Mouse (Mus musculus): ENCODE measurements at regions not wholly inside any gene's neighbourhood (a gene's known extent, or its start where the extent isn't known, plus 50 kb on each side); places are given as distances from the start of the nearest gene placed in this dataset.

DNA sequence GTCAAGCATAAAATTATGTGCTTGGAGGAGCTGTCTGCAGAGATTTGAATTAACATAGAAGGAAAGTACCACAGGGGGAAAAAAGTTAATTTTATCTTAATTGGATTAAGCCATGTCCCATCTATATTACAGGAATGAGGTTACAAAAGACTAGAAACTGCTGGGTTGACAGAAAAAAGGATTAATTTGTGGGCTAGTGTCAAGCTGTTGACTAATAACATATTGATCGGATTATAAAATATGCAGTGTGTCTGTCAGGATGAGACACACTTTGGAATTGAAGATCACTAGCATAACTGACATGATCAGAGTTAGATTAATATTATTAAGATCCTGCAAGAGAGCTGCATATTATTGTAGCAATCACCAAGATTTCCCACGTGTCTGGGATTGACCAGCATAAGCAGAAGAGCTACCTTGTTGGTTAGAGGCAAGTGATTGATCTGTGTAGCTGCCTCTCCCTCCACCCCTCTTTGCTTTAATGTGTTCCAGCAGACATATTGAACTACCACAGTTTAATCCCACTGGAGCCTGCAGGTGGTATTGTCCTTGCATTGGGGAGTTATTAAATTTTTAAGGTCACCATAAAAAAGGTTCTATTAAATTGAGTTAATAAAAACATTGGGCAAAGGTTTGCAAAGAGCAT, 979.7 kb downstream of the Amy2a5 start:
- TF ChIP-seq CTCF (IDR thresholded peaks at IDR 0.05; ENCODE audit: low read depth, low read length) (no peak), POLR2A (IDR thresholded peaks at IDR 0.05; ENCODE audit: insufficient read depth, low read length) (no peak), EP300 (IDR thresholded peaks at IDR 0.05; ENCODE audit: insufficient read depth, low read depth, low read length) (no peak)

Data from ES-Bruce4 (cell line).